Mouse (Mus musculus) activated CD4-positive, CD25-positive, alpha-beta regulatory T cell, adult 4 months (primary cell): Measurements from ENCODE around the gene Acsl3. TPM values are rescaled to one million over a fixed set of nuclear protein-coding genes. Genes with fewer than 3 reads are reported as not detected.

Experiments used
- ATAC-seq: one replicate; pipeline ENCODE4 v1.8.0; 2017
- polyA plus RNA-seq, 2 experiments: library from polyadenylated mRNA; unstranded; fragments of 100-300 nt; shearing (Covaris generic); gene quantifications; one replicate each; pipeline ENCODE4 v1.2.1; 2017

Acsl3 gene
- polyA plus RNA-seq, 2 experiments from 2014 or later, result 2.6 to 5.3 TPM

- ATAC-seq, result no peak
These were observed 87.7 kb downstream of the Acsl3 start for GRCm38 (mm10) chr1:78745230-78745777.

Other genes starting within 250 kb of the Acsl3 start
- 10 to 100 TPM; 65.2 to 75.3 TPM for gene Farsb, start 168.9 kb upstream of the Acsl3 start, polyA plus RNA-seq
- gene Mogat1, start 146.8 kb upstream of the Acsl3 start, polyA plus RNA-seq, result not detected
- gene BC035947, start 145.7 kb upstream of the Acsl3 start, polyA plus RNA-seq, result not detected
- under 1 TPM; 0.68 to 0.70 TPM for gene Utp14b, start 213 bp downstream of the Acsl3 start, polyA plus RNA-seq
- gene Kcne4, start 158.9 kb downstream of the Acsl3 start, polyA plus RNA-seq, result not detected